Mouse (Mus musculus) G1E (cell line): ENCODE results near the gene Shisa7.

ENCODE experiments used
- CTCF ChIP-seq: IDR thresholded peaks from 2 replicates; pipeline ENCODE4 v1.5.1; 2012; ENCODE audit warnings: low read depth, low read length, inconsistent platforms, mixed read lengths
- GATA1 ChIP-seq: IDR thresholded peaks from 2 replicates; pipeline ENCODE4 v1.6.1; 2012; ENCODE audit warnings: borderline replicate concordance, low read length, inconsistent platforms, mixed read lengths
- GATA2 ChIP-seq: IDR thresholded peaks from 2 replicates; pipeline ENCODE4 v1.6.1; 2012; ENCODE audit warnings: low read depth, low read length, inconsistent platforms, borderline replicate concordance
- POLR2AphosphoS5 ChIP-seq: IDR thresholded peaks from 2 replicates; pipeline ENCODE4 v1.6.1; 2012; ENCODE audit warnings: low read depth, low read length, inconsistent platforms; ENCODE audit not compliant: insufficient replicate concordance
- TAL1 ChIP-seq: conservative IDR thresholded peaks from 2 replicates; pipeline ENCODE4 v1.6.1; 2012; ENCODE audit warnings: low read depth, low read length, inconsistent platforms, mixed read lengths

- TF ChIP-seq TAL1, result no peak
- no peak for TF ChIP-seq CTCF
- TF ChIP-seq GATA1, result no peak
- TF ChIP-seq POLR2AphosphoS5, result no peak
- TF ChIP-seq GATA2, result no peak
These were observed 68.4 kb downstream of the Shisa7 start for GRCm38 (mm10) chr7:4776131-4776530.
